Mouse (Mus musculus) ES-E14 (cell line): ENCODE data around the gene A730009L09Rik. TPM values are rescaled to one million over a fixed set of nuclear protein-coding genes. Genes with fewer than 3 reads are reported as not detected.

ENCODE experiments used
- DNase-seq: peaks from one replicate; pipeline ENCODE4 v3.0.0-alpha.2; 2013; ENCODE audit warnings: low read depth, low spot score
- H3K27ac ChIP-seq: 2 replicates; pipeline ENCODE4 v1.5.1; 2012; ENCODE audit warnings: low read depth, mild to moderate bottlenecking, low read length, moderate library complexity, mixed read lengths; ENCODE audit not compliant: poor library complexity, insufficient read depth, severe bottlenecking
- H3K36me3 ChIP-seq: 2 replicates; pipeline ENCODE4 v1.6.1; 2012; ENCODE audit warnings: mild to moderate bottlenecking, low read length, moderate library complexity, mixed read lengths; ENCODE audit not compliant: control insufficient read depth, poor library complexity, insufficient read depth, severe bottlenecking
- H3K4me1 ChIP-seq, 2 experiments: fragments of 150-350 bp in 1 of 2; sonication (generic) in 1 of 2; 2 replicates each; pipeline ENCODE4 v1.6.1; 2012; ENCODE audit warnings: low read length in 2 of 2, mild to moderate bottlenecking in 1 of 2, mixed read lengths in 1 of 2; ENCODE audit not compliant: control insufficient read depth in 2 of 2, insufficient read depth in 2 of 2, poor library complexity in 1 of 2
- H3K4me3 ChIP-seq, 2 experiments: fragments of 150-350 bp in 1 of 2; sonication (generic) in 1 of 2; 2 replicates each; pipeline ENCODE4 v1.5.1; 2012; ENCODE audit warnings: low read length in 2 of 2, low read depth in 1 of 2, mild to moderate bottlenecking in 1 of 2, mixed read lengths in 1 of 2; ENCODE audit not compliant: insufficient read depth in 1 of 2, poor library complexity in 1 of 2, severe bottlenecking in 1 of 2
- H3K9ac ChIP-seq: 2 replicates; pipeline ENCODE4 v1.6.1; 2012; ENCODE audit warnings: low read depth, mild to moderate bottlenecking, low read length, mixed read lengths; ENCODE audit not compliant: poor library complexity, insufficient read depth, severe bottlenecking
- H3K9me3 ChIP-seq: fragments of 150-350 bp; sonication (generic); 2 replicates; pipeline ENCODE4 v1.6.1; 2012; ENCODE audit warnings: low read depth, mild to moderate bottlenecking, low read length; ENCODE audit not compliant: control insufficient read depth, insufficient read depth
- CHD2 ChIP-seq: IDR thresholded peaks from 2 replicates; pipeline ENCODE4 v1.6.1; 2014; ENCODE audit warnings: mild to moderate bottlenecking, low read depth, low read length, inconsistent platforms
- HCFC1 ChIP-seq: IDR thresholded peaks from 2 replicates; pipeline ENCODE4 v1.6.1; 2012; ENCODE audit warnings: low read length, inconsistent platforms, borderline replicate concordance; ENCODE audit not compliant: insufficient read depth
- MAFK ChIP-seq: IDR thresholded peaks from 2 replicates; pipeline ENCODE4 v1.6.1; 2014; ENCODE audit warnings: mild to moderate bottlenecking, low read depth, low read length, inconsistent platforms; ENCODE audit not compliant: insufficient read depth
- ZC3H11A ChIP-seq: IDR thresholded peaks from 2 replicates; pipeline ENCODE4 v1.6.1; 2012; ENCODE audit warnings: low read depth, mild to moderate bottlenecking, inconsistent platforms, low read length, borderline replicate concordance
- ZNF384 ChIP-seq: IDR thresholded peaks from 2 replicates; pipeline ENCODE4 v1.6.1; 2012; ENCODE audit warnings: low read depth, low read length, inconsistent platforms
- in situ Hi-C, 2 experiments: fragments of 600-800 bp; cut with MboI; formaldehyde crosslinking; loops; one replicate each; pipeline ENCODE4 v1.15.1; 2025; ENCODE audit warnings: low sequenced_read_pairs in 2 of 2, inconsistent platforms in 1 of 2; ENCODE audit not compliant: unreplicated experiment in 2 of 2
- total RNA-seq: library from RNA; depleted of rRNA; stranded (reverse); fragments of 300-350 nt; gene quantifications from 2 replicates; pipeline ENCODE4 v1.2.3, GENCODE M21; 2012; rRNA removed

A730009L09Rik gene
- total RNA-seq, 1 experiment: not detected

DNA sequence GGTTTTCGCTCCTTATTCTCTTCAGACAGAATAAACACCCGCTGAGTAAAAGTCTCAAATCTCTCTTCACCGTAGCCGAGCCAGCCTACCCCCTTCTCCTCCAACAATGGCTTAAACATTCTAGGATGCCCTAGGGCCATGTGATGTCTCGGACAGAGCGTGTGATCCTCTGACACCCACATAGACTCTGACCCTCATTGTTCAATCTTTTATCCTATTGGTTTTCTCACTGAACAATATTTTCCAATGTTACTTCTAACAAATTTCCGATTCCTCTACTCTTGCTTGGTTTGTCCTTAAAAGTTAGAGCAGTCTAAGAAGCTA lies 45.3 kb downstream of the A730009L09Rik start:
- H3K36me3 ChIP-seq: no peaks in the 10 kb centered on the region
- H3K4me3 ChIP-seq: no peak overlapping the region
- no peaks in the 10 kb centered on the region for H3K4me1 ChIP-seq
- in situ Hi-C loops: no loop called here
- no peak overlapping the region for H3K27ac ChIP-seq
- no peak for DNase-seq
- TF ChIP-seq ZC3H11A (no peak), ZNF384 (no peak), HCFC1 (no peak), CHD2 (no peak), MAFK (no peak)
- H3K9me3 ChIP-seq: no peaks in the 10 kb centered on the region
- no peak overlapping the region for H3K9ac ChIP-seq

Other genes with a start within 250 kb of the A730009L09Rik start
- 56.4 and 66.3 TPM in 2 replicates for gene Mrpl39, start 220.6 kb downstream of the A730009L09Rik start, total RNA-seq